16 mouse cellular contexts compared by ENCODE assay signal in genomic region chr10:80610116-80610785, GRCm38 (mm10). TPM values are rescaled to one million over a fixed set of nuclear protein-coding genes. Genes with fewer than 3 reads are reported as not detected.
DNase-seq lines count a peak whose midpoint lies in the region; ATAC-seq and TF ChIP-seq lines count a peak whose summit lies in the region.
"Had no signal": no experiment of that assay in that cellular context is flagged by ENCODE, and none has a peak within 500 bp of the region (broad histone marks: within the 10 kb centered on the region; RNA-seq: fewer than 3 reads in every experiment).

No protein-coding gene starts in this region.

- TF ChIP-seq POLR2A in cerebellum, adult 2 months (IDR thresholded peaks at IDR 0.05; ENCODE audit: borderline replicate concordance, insufficient read depth, low read length) = no peak

- H3K9me3 ChIP-seq in hindbrain, embryonic 13.5 days = no peaks in the 10 kb centered on the region
- H3K9me3 ChIP-seq in hindbrain, embryonic 10.5 days = no peaks in the 10 kb centered on the region
- H3K9me3 ChIP-seq in kidney, embryonic 15.5 days (replicated peaks) = no peaks in the 10 kb centered on the region
- H3K9me3 ChIP-seq: embryonic facial prominence, embryonic 15.5 days; forebrain, embryonic 13.5 days had no signal

- H3K4me1 ChIP-seq in hindbrain, embryonic 13.5 days (replicated peaks) = peaks cover 4% of the 10 kb centered on the region; the same call in 1 of the 2 replicates
- H3K4me1 ChIP-seq in hindbrain, embryonic 10.5 days (replicated peaks) = no peaks in the 10 kb centered on the region
- H3K4me1 ChIP-seq in cerebellum, adult 2 months (ENCODE audit: control insufficient read depth, insufficient read depth, low read length) = peaks cover 45% of the 10 kb centered on the region
- no peaks in the 10 kb centered on the region for H3K4me1 ChIP-seq in kidney, embryonic 15.5 days
- H3K4me1 ChIP-seq: forebrain, embryonic 13.5 days had no signal

- H3K36me3 ChIP-seq in hindbrain, embryonic 13.5 days = peaks cover 81% of the 10 kb centered on the region
- peaks cover 93% of the 10 kb centered on the region for H3K36me3 ChIP-seq in hindbrain, embryonic 10.5 days
- peaks cover 76% of the 10 kb centered on the region for H3K36me3 ChIP-seq in kidney, embryonic 15.5 days

- no peak for TF ChIP-seq CTCF in cerebellum, adult 2 months (IDR thresholded peaks at IDR 0.05; ENCODE audit: borderline replicate concordance, insufficient read depth, low read depth, low read length)

- no peak for DNase-seq in hindbrain, embryonic 10.5 days (ENCODE audit: low spot score)
- DNase-seq in CD4-positive helper T cell, adult 2 months (ENCODE audit: low read depth, low spot score) = peak; percentile 52
- peak; percentile 91 to 94 for DNase-seq in cerebellum, adult 2 months
- no peak for DNase-seq in gastrocnemius, postnatal 10 days
- no peak for DNase-seq in kidney, adult 11 months

- WGBS in hindbrain, embryonic 13.5 days = 95% methylated on average over 9 of the region's 9 CpGs
- 94% methylated on average over 9 of the region's 9 CpGs for WGBS in hindbrain, embryonic 10.5 days
- 33% methylated on average over 9 of the region's 9 CpGs for WGBS in cerebellum, adult 2 months
- WGBS in kidney, embryonic 15.5 days = 95% methylated on average over 9 of the region's 9 CpGs

- no peak overlapping the region for H3K4me2 ChIP-seq in hindbrain, embryonic 13.5 days
- no peak overlapping the region for H3K4me2 ChIP-seq in kidney, embryonic 15.5 days
- H3K4me2 ChIP-seq: embryonic facial prominence, embryonic 15.5 days; forebrain, embryonic 13.5 days; lung, embryonic 14.5 days had no signal

- peak overlapping the region; percentile 35; the same call in 1 of the 2 replicates for H3K9ac ChIP-seq in hindbrain, embryonic 13.5 days
- H3K9ac ChIP-seq in kidney, embryonic 15.5 days = no peak overlapping the region
- H3K9ac ChIP-seq: embryonic facial prominence, embryonic 15.5 days; forebrain, embryonic 13.5 days; lung, embryonic 14.5 days had no signal

- no peaks in the 10 kb centered on the region for H3K27me3 ChIP-seq in hindbrain, embryonic 13.5 days
- H3K27me3 ChIP-seq in hindbrain, embryonic 10.5 days (ENCODE audit: insufficient read depth, poor library complexity, severe bottlenecking) = no peaks in the 10 kb centered on the region
- H3K27me3 ChIP-seq in cerebellum, adult 2 months (ENCODE audit: control insufficient read depth, insufficient read depth, low read length) = no peaks in the 10 kb centered on the region
- H3K27me3 ChIP-seq in kidney, embryonic 15.5 days = no peaks in the 10 kb centered on the region
- H3K27me3 ChIP-seq: embryonic facial prominence, embryonic 15.5 days; forebrain, embryonic 13.5 days had no signal

- no peak for ATAC-seq in hindbrain, embryonic 13.5 days (ENCODE audit: low FRiP score)
- ATAC-seq in inflammation-experienced regulatory T-cells, adult 6 months = peak; percentile 44
- ATAC-seq in kidney, embryonic 15.5 days (replicated peaks; ENCODE audit: low FRiP score) = no peak
- ATAC-seq: forebrain, embryonic 13.5 days; hindbrain, postnatal 0 days had no signal

- H3K4me3 ChIP-seq in hindbrain, embryonic 13.5 days = no peak overlapping the region
- H3K4me3 ChIP-seq in hindbrain, embryonic 10.5 days = no peak overlapping the region
- H3K4me3 ChIP-seq in cerebellum, adult 2 months (replicated peaks; ENCODE audit: insufficient read depth, low read depth, low read length) = no peak overlapping the region
- no peak overlapping the region for H3K4me3 ChIP-seq in kidney, embryonic 15.5 days (replicated peaks)
- H3K4me3 ChIP-seq: embryonic facial prominence, embryonic 15.5 days; forebrain, embryonic 13.5 days; heart, adult 2 months; myocyte had no signal

- no peak overlapping the region for H3K27ac ChIP-seq in hindbrain, embryonic 13.5 days
- no peak overlapping the region for H3K27ac ChIP-seq in hindbrain, embryonic 10.5 days
- H3K27ac ChIP-seq in cerebellum, adult 2 months (ENCODE audit: insufficient read depth, low read length) = peak overlapping the region; percentile 91
- no peak overlapping the region for H3K27ac ChIP-seq in kidney, embryonic 15.5 days
- H3K27ac ChIP-seq: embryonic facial prominence, embryonic 15.5 days; forebrain, embryonic 13.5 days; heart, adult 2 months; hindbrain, postnatal 0 days; kidney, postnatal 0 days; stomach, postnatal 0 days had no signal

RNA-seq across cellular contexts. Expression of gene Gm49322, which starts 4.4 kb away (rescaled TPM):
- polyA plus RNA-seq in hindbrain, embryonic 13.5 days (2015; fragmentation: Nextera tagmentation; extraction: Ambion mirVana) = 3.1 and 3.3 TPM in 2 replicates
- polyA plus RNA-seq in hindbrain, embryonic 10.5 days (2016; fragmentation: Nextera tagmentation; extraction: Ambion mirVana) = 4.6 and 5.5 TPM in 2 replicates
- 3.5 and 4.2 TPM in 2 replicates for polyA plus RNA-seq in cerebellum, adult 2 months (2012; rRNA removed)
- 1 to 10 TPM; 5.3 to 8.4 (median 8.3) TPM for polyA plus RNA-seq in inflammation-experienced regulatory T-cells, adult 6 months (2017; shearing (Covaris generic))
- 1 to 10 TPM in 1 of 2 experiments, under 1 TPM in 1; 0.45 to 1.2 TPM for total RNA-seq in gastrocnemius, postnatal 10 days (2021)
- polyA plus RNA-seq in kidney, embryonic 15.5 days (2015; fragmentation: Nextera tagmentation; extraction: Ambion mirVana) = 4.5 and 5.3 TPM in 2 replicates

RNA-seq across cellular contexts. Expression of gene Adat3, which starts 7.6 kb away (rescaled TPM):
- 4.4 and 6.4 TPM in 2 replicates for polyA plus RNA-seq in hindbrain, embryonic 13.5 days (2015; fragmentation: Nextera tagmentation; extraction: Ambion mirVana)
- 11.0 and 11.3 TPM in 2 replicates for polyA plus RNA-seq in hindbrain, embryonic 10.5 days (2016; fragmentation: Nextera tagmentation; extraction: Ambion mirVana)
- 7.0 and 7.5 TPM in 2 replicates for polyA plus RNA-seq in cerebellum, adult 2 months (2012; rRNA removed)
- polyA plus RNA-seq in inflammation-experienced regulatory T-cells, adult 6 months (2017; shearing (Covaris generic)) = 1 to 10 TPM; 2.6 to 4.2 (median 3.1) TPM
- total RNA-seq in gastrocnemius, postnatal 10 days (2021) = 1 to 10 TPM in 1 of 2 experiments, under 1 TPM in 1; 0.99 to 1.3 TPM
- 7.0 and 8.6 TPM in 2 replicates for polyA plus RNA-seq in kidney, embryonic 15.5 days (2015; fragmentation: Nextera tagmentation; extraction: Ambion mirVana)

RNA-seq across cellular contexts. Expression of gene Scamp4, which starts 7.6 kb away (rescaled TPM):
- 65.1 and 67.5 TPM in 2 replicates for polyA plus RNA-seq in hindbrain, embryonic 13.5 days (2015; fragmentation: Nextera tagmentation; extraction: Ambion mirVana)
- polyA plus RNA-seq in hindbrain, embryonic 10.5 days (2016; fragmentation: Nextera tagmentation; extraction: Ambion mirVana) = 89.9 and 92.0 TPM in 2 replicates
- 57.9 and 62.0 TPM in 2 replicates for polyA plus RNA-seq in cerebellum, adult 2 months (2012; rRNA removed)
- polyA plus RNA-seq in inflammation-experienced regulatory T-cells, adult 6 months (2017; shearing (Covaris generic)) = 100 to 1,000 TPM in 2 of 3 experiments, 10 to 100 TPM in 1; 96.2 to 110 (median 108) TPM
- total RNA-seq in gastrocnemius, postnatal 10 days (2021) = 10 to 100 TPM; 18.4 to 23.9 TPM
- polyA plus RNA-seq in kidney, embryonic 15.5 days (2015; fragmentation: Nextera tagmentation; extraction: Ambion mirVana) = 93.5 and 107 TPM in 2 replicates

RNA-seq across cellular contexts. Expression of gene Csnk1g2, which starts 12.4 kb away (rescaled TPM):
- polyA plus RNA-seq in hindbrain, embryonic 13.5 days (2015; fragmentation: Nextera tagmentation; extraction: Ambion mirVana) = 98.5 and 102 TPM in 2 replicates
- 169 and 180 TPM in 2 replicates for polyA plus RNA-seq in hindbrain, embryonic 10.5 days (2016; fragmentation: Nextera tagmentation; extraction: Ambion mirVana)
- 208 and 218 TPM in 2 replicates for polyA plus RNA-seq in cerebellum, adult 2 months (2012; rRNA removed)
- 10 to 100 TPM; 11.7 to 16.3 (median 13.2) TPM for polyA plus RNA-seq in inflammation-experienced regulatory T-cells, adult 6 months (2017; shearing (Covaris generic))
- 100 to 1,000 TPM; 121 to 141 TPM for total RNA-seq in gastrocnemius, postnatal 10 days (2021)
- polyA plus RNA-seq in kidney, embryonic 15.5 days (2015; fragmentation: Nextera tagmentation; extraction: Ambion mirVana) = 156 and 183 TPM in 2 replicates

RNA-seq across cellular contexts. Expression of gene Abhd17a, which starts 20.1 kb away (rescaled TPM):
- polyA plus RNA-seq in hindbrain, embryonic 13.5 days (2015; fragmentation: Nextera tagmentation; extraction: Ambion mirVana) = 93.8 and 96.2 TPM in 2 replicates
- 89.1 and 109 TPM in 2 replicates for polyA plus RNA-seq in hindbrain, embryonic 10.5 days (2016; fragmentation: Nextera tagmentation; extraction: Ambion mirVana)
- polyA plus RNA-seq in cerebellum, adult 2 months (2012; rRNA removed) = 230 and 232 TPM in 2 replicates
- 10 to 100 TPM in 2 of 3 experiments, 1 to 10 TPM in 1; 8.6 to 12.0 (median 11.4) TPM for polyA plus RNA-seq in inflammation-experienced regulatory T-cells, adult 6 months (2017; shearing (Covaris generic))
- total RNA-seq in gastrocnemius, postnatal 10 days (2021) = 10 to 100 TPM; 69.6 to 73.3 TPM
- polyA plus RNA-seq in kidney, embryonic 15.5 days (2015; fragmentation: Nextera tagmentation; extraction: Ambion mirVana) = 93.5 and 95.4 TPM in 2 replicates

Comparison
In these comparisons a context has a peak if more than half of its experiments do, and no peak if none do; other contexts are left out.
1. DNase-seq: peak in CD4-positive helper T cell, adult 2 months (single experiment) and cerebellum, adult 2 months (2 of 2); none in hindbrain, embryonic 10.5 days (single experiment), gastrocnemius, postnatal 10 days (single experiment) and kidney, adult 11 months (single experiment).